Mouse (Mus musculus): ENCODE measurements around the gene Sipa1l1.
"Not testable (repeated sequence)": the region's sequence is repeated elsewhere in the genome, so short reads cannot be mapped to it uniquely, and the experiment has no call there.

Sipa1l1 gene

GRCm38 (mm10) chr12:82175709-82176108, 6.6 kb downstream of the Sipa1l1 start:
- no peak for DNase-seq (ENCODE audit: extremely low read depth, low read depth)

- DNase-seq (ENCODE audit: extremely low read depth, low read depth): no peak
Measured at GRCm38 (mm10) chr12:82178636-82179035, 9.5 kb downstream of the Sipa1l1 start.

- no peak for DNase-seq (ENCODE audit: extremely low read depth, low read depth)
Measured at GRCm38 (mm10) chr12:82179626-82180025, 10.5 kb downstream of the Sipa1l1 start.

GRCm38 (mm10) chr12:82186156-82186555, 17.0 kb downstream of the Sipa1l1 start:
- not testable (repeated sequence) for DNase-seq (ENCODE audit: extremely low read depth, low read depth)

GRCm38 (mm10) chr12:82186740-82187139, 17.6 kb downstream of the Sipa1l1 start:
- DNase-seq (ENCODE audit: extremely low read depth, low read depth): no peak

- no peak for DNase-seq (ENCODE audit: extremely low read depth, low read depth)
Measured at GRCm38 (mm10) chr12:82187178-82187839, 18.2 kb downstream of the Sipa1l1 start.

- DNase-seq (ENCODE audit: extremely low read depth, low read depth): no peak
Measured at GRCm38 (mm10) chr12:82188321-82189075, 19.4 kb downstream of the Sipa1l1 start.

- no peak for DNase-seq (ENCODE audit: extremely low read depth, low read depth)
Measured at GRCm38 (mm10) chr12:82189076-82189675, 20.1 kb downstream of the Sipa1l1 start.

- no peak for DNase-seq (ENCODE audit: extremely low read depth, low read depth)
Measured at GRCm38 (mm10) chr12:82189715-82190581, 20.8 kb downstream of the Sipa1l1 start.

GRCm38 (mm10) chr12:82190582-82190965, 21.5 kb downstream of the Sipa1l1 start:
- DNase-seq (ENCODE audit: extremely low read depth, low read depth): no peak

- no peak for DNase-seq (ENCODE audit: extremely low read depth, low read depth)
Measured at GRCm38 (mm10) chr12:82191686-82192085, 22.6 kb downstream of the Sipa1l1 start.

GRCm38 (mm10) chr12:82192641-82193054, 23.5 kb downstream of the Sipa1l1 start:
- DNase-seq (ENCODE audit: extremely low read depth, low read depth): no peak

- DNase-seq (ENCODE audit: extremely low read depth, low read depth): no peak
Measured at GRCm38 (mm10) chr12:82193476-82193875, 24.4 kb downstream of the Sipa1l1 start.

GRCm38 (mm10) chr12:82194919-82195318, 25.8 kb downstream of the Sipa1l1 start:
- DNase-seq (ENCODE audit: extremely low read depth, low read depth): no peak

GRCm38 (mm10) chr12:82196213-82196612, 27.1 kb downstream of the Sipa1l1 start:
- peak; percentile 44 for DNase-seq (ENCODE audit: extremely low read depth, low read depth)

- DNase-seq (ENCODE audit: extremely low read depth, low read depth): no peak
Measured at GRCm38 (mm10) chr12:82196615-82197146, 27.6 kb downstream of the Sipa1l1 start.

- DNase-seq (ENCODE audit: extremely low read depth, low read depth): no peak
Measured at GRCm38 (mm10) chr12:82197207-82197606, 28.1 kb downstream of the Sipa1l1 start.

- no peak for DNase-seq (ENCODE audit: extremely low read depth, low read depth)
Measured at GRCm38 (mm10) chr12:82199286-82199685, 30.2 kb downstream of the Sipa1l1 start.

- no peak for DNase-seq (ENCODE audit: extremely low read depth, low read depth)
Measured at GRCm38 (mm10) chr12:82204106-82204505, 35.0 kb downstream of the Sipa1l1 start.

- no peak for DNase-seq (ENCODE audit: extremely low read depth, low read depth)
Measured at GRCm38 (mm10) chr12:82206857-82207647, 37.9 kb downstream of the Sipa1l1 start.

Measured in MEL-GATA-1-ER (cell line).